Mouse (Mus musculus): ENCODE measurements around the gene Rhob. TPM values are rescaled to one million over a fixed set of nuclear protein-coding genes. Genes with fewer than 3 reads are reported as not detected.

Rhob gene
- polyA plus RNA-seq (2012; rRNA removed) (14.1 and 15.2 TPM in 2 replicates), polyA plus RNA-seq (2014; fragmentation: Nextera tagmentation; extraction: Ambion mirVana) (6.3 and 6.9 TPM in 2 replicates)

DNA sequence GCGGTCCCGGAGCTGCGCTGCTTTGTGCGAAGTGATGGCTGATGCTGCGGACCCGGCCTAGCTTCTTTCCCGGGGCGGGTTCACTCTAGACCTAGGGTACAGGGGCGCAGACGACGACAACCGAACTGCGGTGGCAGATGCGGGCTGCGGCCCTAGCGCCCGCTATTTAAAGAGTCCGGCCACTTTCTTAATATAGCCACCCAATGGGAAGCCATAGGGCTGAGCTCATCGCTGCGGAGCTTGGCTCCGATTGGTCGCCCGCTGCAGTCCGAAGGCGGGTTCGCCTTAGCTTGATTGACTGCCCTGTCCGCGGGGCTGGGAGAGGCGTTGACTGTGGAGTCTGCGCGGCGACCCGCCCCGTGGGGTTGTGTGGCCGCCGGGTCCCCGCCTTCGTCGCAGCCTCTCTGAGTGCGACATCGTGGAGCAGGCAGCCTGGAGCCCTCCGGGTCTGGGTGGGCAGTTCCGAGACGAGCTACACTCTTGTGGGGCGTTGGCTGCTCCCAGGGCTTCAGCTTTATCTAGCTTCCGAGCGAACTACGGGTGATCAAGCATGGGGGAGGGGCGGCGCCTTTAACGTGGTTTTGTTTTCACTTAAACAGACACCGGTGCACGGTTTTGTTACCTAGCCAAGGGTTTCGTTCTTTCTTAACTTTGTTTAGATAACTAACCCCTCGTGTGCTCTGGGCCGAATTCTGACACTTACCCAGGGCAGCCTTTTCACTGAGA, at the start of gene Rhob:
Gene Rhob (minus strand): TSS at position 139 of the 726 bp plus-strand sequence.
- under 1% methylated on average over 56 of the region's 56 CpGs for WGBS (ENCODE audit: insufficient replicate concordance)
- Histone ChIP-seq H3K4me3 (ENCODE audit: insufficient read depth in 1 of 2, low read depth in 2 of 2, low read length in 2 of 2) (peak within 1 kb of the TSS; percentile 69 to 72), H3K27me3 (ENCODE audit: control insufficient read depth, insufficient read depth, low read length) (peaks cover 12% of the 10 kb centered on the region), H3K4me2 (ENCODE audit: low read depth) (peak within 1 kb of the TSS; percentile 68), H3K9ac (replicated peaks) (peak within 1 kb of the TSS; percentile 72), H3K9me3 (ENCODE audit: control insufficient read depth, low read length) (no peaks in the 10 kb centered on the region), H3K27ac (peak within 1 kb of the TSS; percentile 56), H3K36me3 (replicated peaks; ENCODE audit: control insufficient read depth, insufficient read depth, low read depth) (no peaks in the 10 kb centered on the region), H3K4me1 (replicated peaks; ENCODE audit: control insufficient read depth in 2 of 2, insufficient read depth in 2 of 2, low read length in 1 of 2) (peaks cover 3 to 10% of the 10 kb centered on the region in 2 experiments; a peak in 2 of 4 replicates)
- DNase-seq (ENCODE audit: low read depth in 3 of 3, low spot score in 3 of 3) (peak; percentile 72 to 74 (median 74)), ATAC-seq (ENCODE audit: insufficient read depth) (peak; percentile 94)
- TF ChIP-seq CTCF (IDR thresholded peaks at IDR 0.05; ENCODE audit: low read depth), result no peak
- TF ChIP-seq EP300 (IDR thresholded peaks at IDR 0.05; ENCODE audit: low read depth), result peak; percentile 16; the same call in 1 of the 2 replicates

DNA sequence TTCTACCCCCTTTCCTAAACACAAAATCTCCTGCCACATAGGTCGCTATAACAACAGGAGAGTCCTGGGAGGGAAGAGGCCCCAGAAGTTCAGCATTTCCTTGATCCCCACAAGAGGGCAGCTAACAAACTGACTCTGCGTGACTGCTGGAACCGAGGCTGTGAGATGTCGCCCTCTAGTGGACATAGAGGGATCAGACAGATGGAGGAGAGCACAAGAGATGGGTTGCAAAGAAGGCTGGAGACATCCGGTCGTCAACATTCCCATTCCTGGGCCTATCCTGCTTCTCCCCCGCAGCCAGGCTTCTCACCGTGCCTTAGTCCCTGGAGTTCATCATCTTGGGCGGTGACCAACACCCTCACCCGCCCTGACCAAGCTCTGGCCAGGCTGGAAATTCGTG, 47.5 kb upstream of the Rhob start:
- ATAC-seq (ENCODE audit: insufficient read depth) (peak; percentile 55; the same call in 1 of the 2 replicates), DNase-seq (ENCODE audit: low read depth in 3 of 3, low spot score in 3 of 3) (peak; percentile 50 to 64 (median 56))
- WGBS (ENCODE audit: insufficient replicate concordance), result 10% methylated on average over 11 of the region's 11 CpGs
- H3K9me3 ChIP-seq (ENCODE audit: control insufficient read depth, low read length), result no peaks in the 10 kb centered on the region
- no peak overlapping the region for H3K27ac ChIP-seq
- H3K36me3 ChIP-seq (replicated peaks; ENCODE audit: control insufficient read depth, insufficient read depth, low read depth), result no peaks in the 10 kb centered on the region
- no peaks in the 10 kb centered on the region for H3K27me3 ChIP-seq (ENCODE audit: control insufficient read depth, insufficient read depth, low read length)
- no peaks in the 10 kb centered on the region; a peak in 1 of 4 replicates for H3K4me1 ChIP-seq (replicated peaks; ENCODE audit: control insufficient read depth in 2 of 2, insufficient read depth in 2 of 2, low read length in 1 of 2)
- H3K9ac ChIP-seq (replicated peaks), result no peak overlapping the region
- H3K4me2 ChIP-seq (ENCODE audit: low read depth), result no peak overlapping the region
- no peak overlapping the region for H3K4me3 ChIP-seq (ENCODE audit: insufficient read depth in 1 of 2, low read depth in 2 of 2, low read length in 2 of 2)
- peak; percentile 99 for TF ChIP-seq CTCF (IDR thresholded peaks at IDR 0.05; ENCODE audit: low read depth)
- TF ChIP-seq EP300 (IDR thresholded peaks at IDR 0.05; ENCODE audit: low read depth), result no peak

DNA sequence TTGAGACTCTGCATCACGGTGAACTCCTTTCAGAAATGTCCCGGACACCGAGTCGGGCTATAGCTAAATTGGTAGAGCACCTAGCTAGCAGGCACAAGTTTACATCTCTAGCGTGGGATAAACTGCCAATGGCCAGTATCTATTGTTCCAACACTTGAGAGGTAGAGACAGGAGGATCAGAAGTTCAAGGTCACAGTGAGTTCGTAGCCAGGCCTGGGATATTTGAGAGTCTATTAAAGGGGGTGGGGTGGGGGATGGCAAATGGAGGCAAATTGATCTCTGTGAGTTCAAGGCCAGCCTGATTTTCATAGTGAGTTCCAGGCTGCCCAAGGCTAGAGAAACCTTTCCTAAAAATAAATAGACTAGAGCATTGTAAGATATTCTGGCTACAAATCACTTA, 47.0 kb upstream of the Rhob start:
- Histone ChIP-seq H3K4me1 (replicated peaks; ENCODE audit: control insufficient read depth in 2 of 2, insufficient read depth in 2 of 2, low read length in 1 of 2) (no peaks in the 10 kb centered on the region; a peak in 1 of 4 replicates), H3K9me3 (ENCODE audit: control insufficient read depth, low read length) (no peaks in the 10 kb centered on the region), H3K27me3 (ENCODE audit: control insufficient read depth, insufficient read depth, low read length) (no peaks in the 10 kb centered on the region), H3K9ac (replicated peaks) (no peak overlapping the region), H3K4me3 (ENCODE audit: insufficient read depth in 1 of 2, low read depth in 2 of 2, low read length in 2 of 2) (no peak overlapping the region), H3K36me3 (replicated peaks; ENCODE audit: control insufficient read depth, insufficient read depth, low read depth) (no peaks in the 10 kb centered on the region), H3K4me2 (ENCODE audit: low read depth) (no peak overlapping the region), H3K27ac (no peak overlapping the region)
- TF ChIP-seq EP300 (IDR thresholded peaks at IDR 0.05; ENCODE audit: low read depth) (no peak), CTCF (IDR thresholded peaks at IDR 0.05; ENCODE audit: low read depth) (no peak)
- ATAC-seq (ENCODE audit: insufficient read depth) (no peak), DNase-seq (ENCODE audit: low read depth in 3 of 3, low spot score in 3 of 3) (no peak)
- 65% methylated on average over 6 of the region's 6 CpGs for WGBS (ENCODE audit: insufficient replicate concordance)

DNA sequence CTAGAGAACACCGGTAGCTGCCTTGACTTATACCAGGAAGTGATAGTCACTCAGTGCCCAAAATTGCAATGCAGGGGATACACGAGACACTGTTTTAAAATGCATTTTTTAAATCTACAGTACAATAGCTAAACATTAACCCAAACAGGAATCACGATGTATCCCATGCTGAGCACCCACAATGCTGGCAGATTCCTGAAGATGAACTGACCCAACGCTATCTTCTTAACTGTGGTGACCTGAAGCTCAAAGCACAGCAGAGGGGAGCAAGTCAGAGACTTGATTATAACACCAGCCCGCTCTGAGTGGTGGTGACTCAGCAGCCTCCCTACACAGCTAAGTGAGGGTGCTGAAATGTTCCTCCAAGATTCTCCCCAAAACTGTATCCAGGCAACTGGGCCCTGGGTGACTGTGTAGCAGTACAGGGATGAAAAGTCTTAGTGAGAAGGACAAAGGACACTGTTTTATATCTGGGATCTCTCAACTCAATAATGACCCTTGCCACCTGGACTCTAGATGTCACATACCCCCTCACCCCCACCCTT, 45.3 kb upstream of the Rhob start:
- H3K4me2 ChIP-seq (ENCODE audit: low read depth), result no peak overlapping the region
- H3K9ac ChIP-seq (replicated peaks), result no peak overlapping the region
- H3K9me3 ChIP-seq (ENCODE audit: control insufficient read depth, low read length), result no peaks in the 10 kb centered on the region
- H3K27ac ChIP-seq, result no peak overlapping the region
- no peak overlapping the region for H3K4me3 ChIP-seq (ENCODE audit: insufficient read depth in 1 of 2, low read depth in 2 of 2, low read length in 2 of 2)
- 48% methylated on average over 5 of the region's 5 CpGs for WGBS (ENCODE audit: insufficient replicate concordance)
- H3K27me3 ChIP-seq (ENCODE audit: control insufficient read depth, insufficient read depth, low read length), result no peaks in the 10 kb centered on the region
- DNase-seq (ENCODE audit: low read depth in 3 of 3, low spot score in 3 of 3) (no peak), ATAC-seq (ENCODE audit: insufficient read depth) (no peak)
- H3K4me1 ChIP-seq (replicated peaks; ENCODE audit: control insufficient read depth in 2 of 2, insufficient read depth in 2 of 2, low read length in 1 of 2), result no peaks in the 10 kb centered on the region; a peak in 1 of 4 replicates
- H3K36me3 ChIP-seq (replicated peaks; ENCODE audit: control insufficient read depth, insufficient read depth, low read depth), result no peaks in the 10 kb centered on the region
- TF ChIP-seq EP300 (IDR thresholded peaks at IDR 0.05; ENCODE audit: low read depth), result no peak
- TF ChIP-seq CTCF (IDR thresholded peaks at IDR 0.05; ENCODE audit: low read depth), result no peak

DNA sequence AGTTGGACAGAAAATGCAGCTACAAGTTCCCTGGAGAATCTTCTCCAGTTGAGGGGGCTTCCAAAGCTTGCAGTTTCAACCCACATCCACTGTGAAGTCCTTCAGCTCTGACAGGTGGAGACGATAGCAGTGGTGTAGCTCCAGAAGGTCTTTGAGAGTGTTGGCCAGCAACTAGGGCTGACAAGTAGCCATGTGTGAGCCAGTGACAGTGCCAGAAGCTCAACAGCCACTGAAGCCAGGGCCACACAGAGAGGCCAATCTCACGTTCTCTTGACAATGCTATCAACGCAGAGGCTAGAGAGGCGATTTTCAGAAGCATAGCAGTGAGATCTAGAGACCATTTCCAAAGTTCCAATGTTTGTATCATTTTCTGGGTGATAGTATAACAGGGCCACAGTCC, 42.6 kb upstream of the Rhob start:
- Histone ChIP-seq H3K27ac (no peak overlapping the region), H3K36me3 (replicated peaks; ENCODE audit: control insufficient read depth, insufficient read depth, low read depth) (no peaks in the 10 kb centered on the region), H3K4me3 (ENCODE audit: insufficient read depth in 1 of 2, low read depth in 2 of 2, low read length in 2 of 2) (no peak overlapping the region), H3K9me3 (ENCODE audit: control insufficient read depth, low read length) (no peaks in the 10 kb centered on the region), H3K4me2 (ENCODE audit: low read depth) (no peak overlapping the region), H3K27me3 (ENCODE audit: control insufficient read depth, insufficient read depth, low read length) (no peaks in the 10 kb centered on the region), H3K4me1 (replicated peaks; ENCODE audit: control insufficient read depth in 2 of 2, insufficient read depth in 2 of 2, low read length in 1 of 2) (no peaks in the 10 kb centered on the region), H3K9ac (replicated peaks) (no peak overlapping the region)
- 69% methylated on average over 4 of the region's 4 CpGs for WGBS (ENCODE audit: insufficient replicate concordance)
- DNase-seq (ENCODE audit: low read depth in 3 of 3, low spot score in 3 of 3) (no peak), ATAC-seq (ENCODE audit: insufficient read depth) (no peak)
- TF ChIP-seq CTCF (IDR thresholded peaks at IDR 0.05; ENCODE audit: low read depth) (no peak), EP300 (IDR thresholded peaks at IDR 0.05; ENCODE audit: low read depth) (no peak)
